Mouse (Mus musculus): ENCODE measurements around the gene Slco2a1. TPM values are rescaled to one million over a fixed set of nuclear protein-coding genes. Genes with fewer than 3 reads are reported as not detected.
A peak's percentile ranks its signal among the peaks of the same experiment; 100 is the strongest.

The Slco2a1 gene
- total and polyA plus RNA-seq, 3 experiments = 3.6 to 4.8 (median 4.7) TPM

DNA sequence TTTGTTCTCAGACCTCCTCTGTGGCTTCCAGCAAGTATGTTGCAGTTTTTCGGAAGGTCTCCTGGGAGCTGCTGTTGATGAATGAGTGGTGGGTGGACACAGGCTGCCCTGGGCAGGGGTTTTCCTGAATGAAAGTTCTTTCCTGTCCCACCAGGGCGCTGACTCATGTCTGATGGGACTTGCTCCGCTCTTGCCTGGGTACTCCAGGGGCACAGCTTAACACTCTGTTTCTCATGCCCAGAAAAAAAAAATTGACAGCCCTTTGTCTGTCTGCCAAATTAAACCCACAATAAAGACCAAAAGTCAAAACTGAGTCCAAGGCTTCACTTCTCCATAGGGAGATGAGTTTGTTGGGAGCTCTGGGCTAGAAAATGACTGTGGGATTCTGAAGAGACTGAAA is 44.9 kb downstream of the Slco2a1 start:
- intact Hi-C loops (cut with DNase I) = no loop called here
- DNase-seq = no peak
- no peak overlapping the region for H3K27ac ChIP-seq
- no peak overlapping the region for H3K4me3 ChIP-seq
- TF ChIP-seq POLR2A (IDR thresholded peaks at IDR 0.05; ENCODE audit: insufficient read depth, low read depth, low read length) = no peak
- no peak for TF ChIP-seq EP300 (IDR thresholded peaks at IDR 0.05; ENCODE audit: insufficient read depth, low read depth, low read length)
- TF ChIP-seq CTCF (IDR thresholded peaks at IDR 0.05) = no peak
- WGBS = 67% methylated on average over 3 of the region's 3 CpGs
- H3K36me3 ChIP-seq (ENCODE audit: control insufficient read depth, insufficient read depth, low read length) = no peaks in the 10 kb centered on the region
- H3K4me1 ChIP-seq (ENCODE audit: control insufficient read depth, insufficient read depth, low read length) = peaks cover 5% of the 10 kb centered on the region; the same call in 1 of the 2 replicates
- no peaks in the 10 kb centered on the region for H3K79me2 ChIP-seq (replicated peaks; ENCODE audit: control insufficient read depth, insufficient read depth, low read length)
- H3K9ac ChIP-seq (ENCODE audit: low read depth, low read length) = no peak overlapping the region
- no peaks in the 10 kb centered on the region for H3K27me3 ChIP-seq (ENCODE audit: control insufficient read depth, insufficient read depth, low read length)

DNA sequence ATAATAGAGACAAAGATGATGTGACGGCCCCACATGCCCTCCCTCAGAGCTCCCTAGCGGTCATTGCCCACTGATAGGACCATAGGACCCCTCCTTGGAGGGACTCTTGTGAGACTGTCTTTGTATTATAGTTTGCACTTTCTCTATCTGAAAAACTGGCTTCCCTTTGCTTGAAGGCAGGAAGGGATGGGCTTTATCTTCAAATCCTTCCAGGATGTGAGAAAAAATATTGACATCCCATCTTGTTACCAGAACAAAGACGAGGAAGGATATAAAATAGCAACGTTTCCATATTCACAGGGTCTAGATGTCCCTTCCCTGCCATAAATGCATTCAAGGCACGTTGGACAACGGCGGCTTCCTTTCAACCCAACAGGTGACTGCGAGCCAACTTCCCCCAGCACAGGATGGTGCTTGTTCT is 48.5 kb downstream of the Slco2a1 start:
- no peak overlapping the region for H3K27ac ChIP-seq
- H3K4me1 ChIP-seq (ENCODE audit: control insufficient read depth, insufficient read depth, low read length) = peaks cover 5% of the 10 kb centered on the region; the same call in 1 of the 2 replicates
- no peaks in the 10 kb centered on the region for H3K36me3 ChIP-seq (ENCODE audit: control insufficient read depth, insufficient read depth, low read length)
- intact Hi-C loops (cut with DNase I) = no loop called here
- peak in 1 of 2 experiments; percentile 20 for DNase-seq
- H3K27me3 ChIP-seq (ENCODE audit: control insufficient read depth, insufficient read depth, low read length) = no peaks in the 10 kb centered on the region
- TF ChIP-seq CTCF (IDR thresholded peaks at IDR 0.05) (no peak), EP300 (IDR thresholded peaks at IDR 0.05; ENCODE audit: insufficient read depth, low read depth, low read length) (no peak), POLR2A (IDR thresholded peaks at IDR 0.05; ENCODE audit: insufficient read depth, low read depth, low read length) (no peak)
- H3K9ac ChIP-seq (ENCODE audit: low read depth, low read length) = no peak overlapping the region
- no peaks in the 10 kb centered on the region for H3K79me2 ChIP-seq (replicated peaks; ENCODE audit: control insufficient read depth, insufficient read depth, low read length)
- H3K4me3 ChIP-seq = no peak overlapping the region
- 35% methylated on average over 8 of the region's 8 CpGs for WGBS

DNA sequence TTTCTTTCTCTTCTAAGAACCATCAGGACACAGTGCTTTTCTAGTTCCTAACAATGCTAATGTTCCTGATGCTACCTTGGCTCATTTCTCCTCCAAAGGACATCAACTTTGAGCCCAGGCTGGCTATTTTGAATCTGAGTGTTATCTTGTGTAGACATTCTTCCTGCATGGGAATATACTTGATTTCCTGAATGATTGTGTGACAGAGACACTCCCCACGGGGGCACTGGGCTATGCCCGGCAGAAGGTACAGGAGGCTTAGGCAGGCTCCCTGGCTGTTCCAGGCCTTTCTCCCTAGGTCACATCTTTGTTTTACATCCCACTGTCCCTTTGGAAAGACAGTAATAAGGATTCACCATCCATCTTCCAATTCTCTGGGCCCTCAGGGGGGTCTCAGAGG is 49.8 kb downstream of the Slco2a1 start:
- WGBS = 41% methylated on average over 2 of the region's 2 CpGs

DNA sequence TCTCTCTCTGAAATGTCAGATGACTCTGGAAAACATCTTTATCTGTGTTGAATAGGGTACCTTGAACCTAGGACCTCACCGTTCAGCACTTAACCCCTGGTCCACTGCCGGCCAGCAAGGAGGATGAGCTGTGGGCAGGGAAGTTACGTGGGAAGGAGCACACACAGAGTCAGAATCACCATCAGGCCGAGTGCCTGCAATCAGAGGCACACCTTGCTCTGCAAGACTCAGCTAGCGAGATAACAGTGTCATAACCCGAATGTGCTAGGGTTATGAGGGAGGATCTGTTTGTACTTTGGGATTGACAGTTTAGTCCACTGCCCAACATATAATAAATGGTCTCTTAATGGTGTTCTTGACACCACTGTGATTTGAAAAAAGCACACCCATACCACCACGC is 50.2 kb downstream of the Slco2a1 start:
- Histone ChIP-seq H3K27me3 (ENCODE audit: control insufficient read depth, insufficient read depth, low read length) (no peaks in the 10 kb centered on the region), H3K4me1 (ENCODE audit: control insufficient read depth, insufficient read depth, low read length) (peaks cover 2% of the 10 kb centered on the region; the same call in 1 of the 2 replicates), H3K79me2 (replicated peaks; ENCODE audit: control insufficient read depth, insufficient read depth, low read length) (no peaks in the 10 kb centered on the region), H3K4me3 (no peak overlapping the region), H3K27ac (no peak overlapping the region), H3K9ac (ENCODE audit: low read depth, low read length) (no peak overlapping the region), H3K36me3 (ENCODE audit: control insufficient read depth, insufficient read depth, low read length) (no peaks in the 10 kb centered on the region)
- no peak for TF ChIP-seq EP300 (IDR thresholded peaks at IDR 0.05; ENCODE audit: insufficient read depth, low read depth, low read length)
- no peak for TF ChIP-seq POLR2A (IDR thresholded peaks at IDR 0.05; ENCODE audit: insufficient read depth, low read depth, low read length)
- intact Hi-C loops (cut with DNase I) = no loop called here
- no peak for DNase-seq
- WGBS = 80% methylated on average over 7 of the region's 7 CpGs

More for the DNA sequence above, 49.8 kb downstream of the Slco2a1 start:
- no peak for DNase-seq
- peaks cover 2% of the 10 kb centered on the region; the same call in 1 of the 2 replicates for H3K4me1 ChIP-seq (ENCODE audit: control insufficient read depth, insufficient read depth, low read length)
- H3K4me3 ChIP-seq = no peak overlapping the region
- intact Hi-C loops (cut with DNase I) = no loop called here
- no peaks in the 10 kb centered on the region for H3K36me3 ChIP-seq (ENCODE audit: control insufficient read depth, insufficient read depth, low read length)
- no peak overlapping the region for H3K9ac ChIP-seq (ENCODE audit: low read depth, low read length)
- no peaks in the 10 kb centered on the region for H3K27me3 ChIP-seq (ENCODE audit: control insufficient read depth, insufficient read depth, low read length)
- no peak overlapping the region for H3K27ac ChIP-seq
- no peaks in the 10 kb centered on the region for H3K79me2 ChIP-seq (replicated peaks; ENCODE audit: control insufficient read depth, insufficient read depth, low read length)
- TF ChIP-seq CTCF (IDR thresholded peaks at IDR 0.05) (no peak), EP300 (IDR thresholded peaks at IDR 0.05; ENCODE audit: insufficient read depth, low read depth, low read length) (no peak), POLR2A (IDR thresholded peaks at IDR 0.05; ENCODE audit: insufficient read depth, low read depth, low read length) (no peak)

DNA sequence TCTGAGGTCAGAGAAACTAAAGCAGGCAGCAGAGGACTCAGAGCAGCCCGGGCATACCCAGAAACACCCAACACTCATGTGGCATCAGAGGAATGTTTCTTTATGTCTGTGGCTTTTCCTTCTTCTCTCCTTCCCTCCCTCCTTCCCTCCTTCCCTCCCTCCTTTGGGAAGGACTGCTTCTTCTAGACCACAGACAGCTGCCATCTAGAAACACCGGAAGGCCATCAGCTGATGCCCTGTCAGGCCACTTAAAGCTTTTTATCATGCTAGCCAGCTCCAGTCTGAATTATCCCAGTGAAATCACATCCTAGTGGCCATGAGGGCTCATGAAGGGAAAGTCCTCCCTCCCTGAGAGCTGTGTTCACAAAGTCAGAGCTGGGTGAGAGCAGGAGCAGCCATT is 52.1 kb downstream of the Slco2a1 start:
- H3K4me1 ChIP-seq (ENCODE audit: control insufficient read depth, insufficient read depth, low read length) = peaks cover 2% of the 10 kb centered on the region; the same call in 1 of the 2 replicates
- DNase-seq = no peak
- no peak overlapping the region for H3K27ac ChIP-seq
- TF ChIP-seq POLR2A (IDR thresholded peaks at IDR 0.05; ENCODE audit: insufficient read depth, low read depth, low read length) (no peak), EP300 (IDR thresholded peaks at IDR 0.05; ENCODE audit: insufficient read depth, low read depth, low read length) (no peak)
- H3K36me3 ChIP-seq (ENCODE audit: control insufficient read depth, insufficient read depth, low read length) = no peaks in the 10 kb centered on the region
- no peaks in the 10 kb centered on the region for H3K79me2 ChIP-seq (replicated peaks; ENCODE audit: control insufficient read depth, insufficient read depth, low read length)
- H3K9ac ChIP-seq (ENCODE audit: low read depth, low read length) = no peak overlapping the region
- no peak overlapping the region for H3K4me3 ChIP-seq
- WGBS = 66% methylated on average over 2 of the region's 2 CpGs
- intact Hi-C loops (cut with DNase I) = no loop called here
- H3K27me3 ChIP-seq (ENCODE audit: control insufficient read depth, insufficient read depth, low read length) = no peaks in the 10 kb centered on the region

DNA sequence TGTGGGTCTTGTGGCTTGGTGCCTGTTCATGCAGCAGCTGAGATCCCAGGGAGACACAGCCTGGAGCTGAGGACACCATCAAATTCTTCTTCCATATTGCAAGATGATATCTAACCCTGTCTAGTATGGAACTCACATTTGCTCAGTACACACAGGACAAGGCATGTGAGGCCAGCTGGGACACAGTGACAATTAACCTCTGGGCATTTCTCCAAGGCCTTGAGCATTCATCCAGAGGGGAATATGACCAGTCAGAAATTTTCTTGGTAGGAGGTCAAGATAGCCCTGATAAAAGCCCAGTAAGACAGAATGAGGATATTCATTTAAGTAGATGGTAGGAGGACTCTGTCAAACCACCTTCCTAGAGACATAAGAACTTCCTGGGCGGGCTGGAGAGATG is 56.9 kb downstream of the Slco2a1 start:
- Histone ChIP-seq H3K4me3 (no peak overlapping the region), H3K27ac (no peak overlapping the region), H3K4me1 (ENCODE audit: control insufficient read depth, insufficient read depth, low read length) (no peaks in the 10 kb centered on the region), H3K9ac (ENCODE audit: low read depth, low read length) (no peak overlapping the region), H3K27me3 (ENCODE audit: control insufficient read depth, insufficient read depth, low read length) (no peaks in the 10 kb centered on the region), H3K79me2 (replicated peaks; ENCODE audit: control insufficient read depth, insufficient read depth, low read length) (no peaks in the 10 kb centered on the region), H3K36me3 (ENCODE audit: control insufficient read depth, insufficient read depth, low read length) (no peaks in the 10 kb centered on the region)
- WGBS = 81% methylated on average over 1 of the region's 1 CpGs
- DNase-seq = no peak
- intact Hi-C loops (cut with DNase I) = no loop called here
- TF ChIP-seq EP300 (IDR thresholded peaks at IDR 0.05; ENCODE audit: insufficient read depth, low read depth, low read length) = no peak
- TF ChIP-seq CTCF (IDR thresholded peaks at IDR 0.05) = no peak
- no peak for TF ChIP-seq POLR2A (IDR thresholded peaks at IDR 0.05; ENCODE audit: insufficient read depth, low read depth, low read length)

Data from heart, adult 2 months (tissue).